Mouse (Mus musculus) MEL-GATA-1-ER (cell line): ENCODE measurements around the gene Zcchc12.

Experiments used
- DNase-seq: peaks from one replicate; pipeline ENCODE4 v3.0.0-alpha.2; 2012; ENCODE audit warnings: low read depth; ENCODE audit errors: extremely low read depth

Gene Zcchc12

DNA sequence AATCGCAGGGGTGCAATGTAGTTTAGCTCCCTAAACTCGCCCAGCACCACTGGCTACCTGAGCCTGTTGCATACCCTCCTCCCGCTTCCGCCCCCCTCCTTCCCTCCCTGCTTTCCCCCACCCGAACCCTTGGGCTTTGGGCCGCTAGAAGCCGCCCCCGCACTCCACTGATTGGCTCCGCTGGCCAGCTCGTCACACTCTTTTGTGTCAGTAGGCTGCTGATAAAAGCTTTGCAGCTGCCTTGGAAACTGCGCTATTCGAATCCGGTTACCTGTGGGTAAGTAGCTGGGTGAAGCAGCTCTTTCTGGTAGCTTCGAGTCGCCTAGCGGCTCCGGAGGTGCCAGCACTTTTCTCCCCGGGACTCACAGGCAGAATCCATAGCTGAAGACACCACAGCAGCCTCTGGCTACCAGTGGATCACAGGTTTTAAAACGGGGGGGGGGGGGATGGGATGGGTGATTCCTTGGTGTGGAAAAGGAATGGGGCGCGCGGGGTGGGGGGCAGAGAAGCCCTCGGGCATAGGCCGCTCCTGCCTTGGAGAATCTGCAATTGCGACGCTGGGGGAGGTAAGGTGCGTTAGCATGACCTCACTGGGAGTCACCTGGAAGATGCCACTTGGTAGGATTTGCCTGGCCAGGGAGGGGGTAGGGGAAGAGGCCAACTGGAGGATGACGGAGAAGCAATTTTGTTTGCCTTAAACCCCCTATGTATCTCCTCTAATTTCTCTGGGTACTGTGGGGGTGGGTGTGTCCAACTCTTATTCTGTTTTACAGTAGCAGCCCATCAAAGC is at the start of gene Zcchc12:
TSS of gene Zcchc12 (plus strand) at position 169 of the 790 bp plus-strand sequence.
- DNase-seq: no peak

DNA sequence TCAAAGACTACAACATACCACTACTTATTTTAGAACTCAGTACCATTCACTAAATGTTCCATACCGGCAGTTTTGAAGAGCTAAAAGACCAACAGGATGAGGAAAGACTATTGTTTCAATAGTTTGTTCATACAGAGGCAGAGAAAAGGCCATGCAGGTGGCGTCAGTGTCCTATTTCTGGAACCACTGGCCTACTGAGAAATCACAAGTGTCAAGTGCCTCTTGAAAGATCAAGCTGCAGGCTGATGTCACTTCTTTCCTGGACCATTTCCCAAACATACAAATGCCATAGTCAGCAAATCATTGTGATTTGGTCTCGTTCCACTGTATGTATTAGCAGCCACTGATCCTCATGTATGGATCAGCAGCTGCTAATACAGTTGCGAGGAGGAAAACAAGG is 49.0 kb upstream of the Zcchc12 start:
- no peak for DNase-seq

- DNase-seq: no peak
Measured at GRCm38 (mm10) chrX:36150100-36150499, 45.6 kb upstream of the Zcchc12 start.

DNA sequence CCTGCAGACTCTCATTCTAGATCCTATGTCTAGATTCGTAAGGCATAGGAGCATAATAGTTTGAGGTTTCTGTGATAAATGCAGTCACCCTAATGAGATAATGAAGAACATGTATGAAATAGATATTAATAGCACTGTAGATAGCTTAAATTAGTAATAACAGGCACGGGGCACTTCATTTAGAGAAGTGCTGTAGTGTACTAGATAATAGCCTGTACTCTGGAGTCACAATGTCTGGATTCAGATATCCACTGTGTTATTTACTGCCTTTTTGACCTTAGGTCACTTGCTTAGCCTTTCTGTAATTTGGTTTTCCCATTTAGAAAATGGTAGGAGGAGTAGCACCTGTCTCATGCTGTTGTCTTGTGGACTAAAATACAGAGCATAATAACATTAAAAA is 39.0 kb upstream of the Zcchc12 start:
- DNase-seq: no peak

DNA sequence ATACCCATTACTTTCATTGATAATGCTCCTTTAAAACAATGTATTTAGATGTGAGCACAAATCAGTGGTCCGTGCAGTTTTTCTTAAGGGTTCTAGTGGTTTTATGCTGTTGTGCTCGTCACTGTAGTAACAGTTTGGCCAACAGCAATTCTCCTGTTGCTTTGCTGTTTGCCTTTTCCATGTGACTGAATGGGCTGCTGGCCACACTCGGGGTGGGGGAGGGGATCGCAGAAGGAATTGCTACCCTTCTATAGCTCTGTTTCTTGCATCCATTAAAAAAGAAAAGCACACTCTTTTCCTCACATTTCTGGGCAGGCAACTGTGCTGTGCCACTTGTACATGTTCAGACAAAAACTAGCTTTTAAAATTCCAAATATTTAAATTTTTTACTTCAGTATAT is 34.1 kb upstream of the Zcchc12 start:
- no peak for DNase-seq

GRCm38 (mm10) chrX:36183625-36184024 is 12.1 kb upstream of the Zcchc12 start:
- peak; percentile 6 for DNase-seq

DNA sequence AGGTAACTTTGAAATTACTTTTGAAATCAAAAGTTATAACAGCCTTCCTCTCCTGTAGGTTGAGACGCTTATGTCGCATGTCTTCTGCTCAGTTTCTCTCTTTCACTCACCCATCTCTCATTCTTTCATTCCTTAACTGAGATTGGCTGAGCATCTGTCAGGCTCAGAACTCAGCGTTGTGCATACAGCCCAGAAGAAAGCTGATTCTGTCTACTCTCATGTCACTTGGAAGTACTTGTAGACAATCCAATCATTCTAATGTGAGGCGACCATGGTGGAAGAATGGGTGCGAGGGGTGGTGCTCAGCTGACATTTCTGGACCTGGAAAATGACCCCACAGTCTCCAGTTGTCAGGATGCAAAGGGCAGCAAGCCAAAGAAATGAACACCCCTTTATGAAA is 9.7 kb upstream of the Zcchc12 start:
- DNase-seq: no peak

GRCm38 (mm10) chrX:36186443-36186842 is 9.3 kb upstream of the Zcchc12 start:
- DNase-seq: no peak

DNA sequence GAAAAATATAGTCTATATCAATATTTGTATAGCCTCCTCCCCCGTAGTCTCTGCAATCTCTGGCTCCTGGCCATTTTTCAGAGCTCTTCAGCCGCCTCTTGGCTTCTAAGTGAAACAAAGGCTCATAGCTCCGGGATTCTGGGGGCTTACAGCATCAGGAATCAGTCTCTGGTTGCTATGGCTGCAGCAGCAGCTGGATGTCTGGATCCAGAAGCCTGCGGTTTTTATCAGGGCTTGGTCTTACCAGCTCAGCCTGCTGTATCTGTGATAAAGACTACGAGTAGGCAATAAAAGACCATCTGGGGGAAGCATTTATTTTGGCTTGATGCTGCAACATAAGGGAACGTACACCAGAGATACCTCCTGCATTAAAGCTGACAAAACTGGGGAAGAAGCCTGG is 1.8 kb upstream of the Zcchc12 start:
- DNase-seq: peak; percentile 51

GRCm38 (mm10) chrX:36209554-36209953 is 13.8 kb downstream of the Zcchc12 start:
- DNase-seq: no peak

DNA sequence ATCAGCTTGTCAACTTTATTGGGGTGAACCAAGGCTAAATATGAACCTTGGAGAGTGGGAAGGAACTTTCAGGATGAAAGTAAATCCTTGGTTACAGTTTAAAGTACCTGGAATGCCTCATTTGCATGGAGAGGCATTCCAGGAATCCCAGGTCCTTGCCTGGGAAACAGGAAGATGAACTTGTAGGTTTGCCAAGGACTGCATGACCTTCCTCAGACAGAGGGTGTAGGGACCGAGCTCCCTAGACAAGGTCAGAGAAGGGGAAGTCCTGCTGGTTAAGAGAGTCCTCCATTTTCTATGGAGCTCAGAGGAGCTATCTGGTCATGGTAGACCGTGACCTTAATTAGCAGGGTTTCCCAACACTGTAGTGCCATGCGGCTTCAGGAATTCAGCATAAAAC is 15.5 kb downstream of the Zcchc12 start:
- DNase-seq: no peak

DNA sequence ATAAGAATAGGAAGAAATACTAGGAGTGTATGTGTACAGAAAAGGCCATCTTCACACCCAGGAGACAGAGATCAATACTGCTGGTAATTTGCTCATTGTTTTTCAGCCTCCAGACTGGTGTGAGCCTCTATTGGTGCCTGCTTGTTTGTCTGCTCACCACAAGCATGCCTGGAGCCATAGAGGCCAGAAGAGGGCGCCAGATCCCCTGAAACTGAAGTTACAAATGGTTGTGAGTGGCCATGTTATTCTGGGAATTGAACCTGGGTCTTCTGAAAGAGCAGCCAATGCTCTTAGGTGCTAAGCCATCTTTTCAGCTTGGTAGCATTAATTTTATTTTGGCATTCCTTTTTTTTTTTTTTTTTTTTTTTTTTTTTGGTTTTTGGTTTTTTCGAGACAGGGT is 25.7 kb downstream of the Zcchc12 start:
- no peak for DNase-seq

DNA sequence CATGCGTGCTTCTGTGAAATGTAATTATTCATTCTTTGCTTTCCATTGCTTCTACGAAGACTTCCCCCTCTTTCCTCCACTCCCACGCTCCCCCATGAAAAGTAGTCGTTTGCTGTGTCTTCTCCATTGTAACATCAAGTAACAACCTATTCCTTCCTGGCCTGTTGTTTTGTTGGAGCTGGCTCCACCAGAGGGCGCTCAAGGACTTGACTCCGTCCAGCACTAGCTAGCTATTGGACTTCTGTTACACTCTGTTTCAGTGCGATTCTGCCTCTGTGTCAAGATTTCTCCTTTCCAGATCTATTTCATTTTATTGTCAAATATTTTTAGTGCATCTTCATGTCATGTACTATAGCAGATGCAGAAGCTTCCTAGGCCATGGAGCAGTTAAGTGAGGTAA is 30.1 kb downstream of the Zcchc12 start:
- DNase-seq: peak; percentile 19

GRCm38 (mm10) chrX:36226577-36226976 is 30.9 kb downstream of the Zcchc12 start:
- no peak for DNase-seq

DNA sequence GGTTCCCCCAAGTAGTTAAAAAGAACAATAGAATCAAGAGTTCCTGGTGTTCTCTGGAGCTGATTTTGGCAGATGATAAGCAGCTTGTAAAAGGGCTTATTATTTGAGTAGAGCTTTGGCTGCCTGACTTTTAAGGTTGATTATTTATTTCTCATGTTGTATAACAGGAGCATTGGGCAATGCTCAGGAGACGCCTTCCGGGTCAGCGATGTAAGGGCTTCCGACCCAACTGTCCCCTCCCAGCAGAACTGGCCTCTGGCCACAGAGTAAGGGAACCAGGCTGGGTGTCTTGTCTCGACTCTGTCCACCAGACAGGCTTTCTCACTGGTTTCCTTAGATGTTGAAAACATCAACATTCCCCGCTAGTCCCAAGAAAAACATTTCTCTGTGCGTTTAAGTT is 33.2 kb downstream of the Zcchc12 start:
- DNase-seq: no peak

DNA sequence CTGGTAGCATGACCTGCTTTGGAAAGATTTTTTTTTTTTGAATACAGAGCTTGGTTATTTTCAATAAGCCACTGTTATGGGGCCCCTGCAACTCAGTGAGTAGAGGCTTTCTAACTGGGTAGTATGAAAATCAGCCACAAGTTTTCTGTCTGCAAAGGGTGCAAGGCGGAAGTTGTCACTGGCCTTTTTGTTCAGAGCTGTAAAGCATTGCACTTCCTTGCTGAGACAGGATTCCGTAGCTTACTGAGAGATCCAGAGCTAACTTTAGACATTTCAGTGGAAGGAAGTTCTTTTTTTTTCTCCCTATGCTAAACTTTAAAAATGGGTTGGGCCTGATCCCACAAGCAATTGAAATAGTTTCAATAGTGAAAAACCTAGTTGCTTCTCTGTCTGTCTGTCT is 33.6 kb downstream of the Zcchc12 start:
- no peak for DNase-seq

GRCm38 (mm10) chrX:36235652-36236051 is 39.9 kb downstream of the Zcchc12 start:
- no peak for DNase-seq
